Mouse (Mus musculus) E14TG2a.4 (cell line): ENCODE data around the gene Tdrd1.

Experiments
- CTCF ChIP-seq: conservative IDR thresholded peaks from 2 replicates; pipeline ENCODE4 v1.5.1; 2014; ENCODE audit warnings: low read length
- POU5F1 ChIP-seq: IDR thresholded peaks from 2 replicates; pipeline ENCODE4 v1.6.1; 2014; ENCODE audit warnings: low read length, borderline replicate concordance

DNA sequence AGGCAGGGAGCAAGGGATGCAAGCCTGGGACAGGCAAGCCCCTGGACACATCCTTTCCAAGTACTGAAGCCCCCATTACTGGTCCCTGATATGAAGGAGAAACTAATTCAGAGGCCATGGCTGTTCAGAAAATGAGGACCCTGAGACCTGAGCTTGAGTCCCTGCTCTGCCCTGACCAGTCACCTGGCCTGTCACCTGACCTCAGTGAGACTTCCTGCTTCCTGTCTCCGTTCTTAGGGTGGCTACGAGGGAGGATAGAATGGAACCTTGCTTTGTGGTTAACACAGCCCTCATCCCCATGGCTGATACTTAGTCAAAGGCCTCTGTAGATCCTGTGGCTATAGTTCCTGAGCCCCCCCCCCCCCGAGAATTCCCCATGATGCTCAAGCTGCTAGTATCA, 78.1 kb downstream of the Tdrd1 start:
- TF ChIP-seq CTCF, result no peak
- no peak for TF ChIP-seq POU5F1
